Mouse (Mus musculus) forebrain, embryonic 10.5 days (tissue): ENCODE measurements at regions not wholly inside any gene's neighbourhood (a gene's known extent, or its start where the extent isn't known, plus 50 kb on each side); places are given as distances from the start of the nearest gene placed in this dataset.
"Not testable (repeated sequence)": the region's sequence is repeated elsewhere in the genome, so short reads cannot be mapped to it uniquely, and the experiment has no call there.

ENCODE experiments used
- DNase-seq: peaks from one replicate; pipeline ENCODE4 v3.0.0-alpha.2; 2017; ENCODE audit warnings: low spot score; ENCODE audit errors: extremely low spot score
- H3K27ac ChIP-seq: fragments of 300-500 bp; sonication (generic); 2 replicates; pipeline ENCODE4 v1.5.1; 2016; ENCODE audit warnings: mild to moderate bottlenecking
- H3K27me3 ChIP-seq: fragments of 300-500 bp; sonication (generic); 2 replicates; pipeline ENCODE4 v1.6.1; 2016; ENCODE audit warnings: mild to moderate bottlenecking; ENCODE audit not compliant: poor library complexity, severe bottlenecking
- H3K36me3 ChIP-seq: fragments of 300-500 bp; sonication (generic); replicated peaks from 2 replicates; pipeline ENCODE4 v1.6.1; 2016; ENCODE audit warnings: mild to moderate bottlenecking, moderate library complexity
- H3K4me1 ChIP-seq: fragments of 300-500 bp; sonication (generic); 2 replicates; pipeline ENCODE4 v1.6.1; 2016
- H3K4me3 ChIP-seq: fragments of 300-500 bp; sonication (generic); 2 replicates; pipeline ENCODE4 v1.5.1; 2016; ENCODE audit warnings: mild to moderate bottlenecking, moderate library complexity
- H3K9me3 ChIP-seq: fragments of 300-500 bp; sonication (generic); 2 replicates; pipeline ENCODE4 v1.6.1; 2016; ENCODE audit warnings: mild to moderate bottlenecking, moderate library complexity
- WGBS: fragments of 180-500 bp; shearing (Covaris S2); methylation state at CpG from one replicate; pipeline ENCODE4 v1.1.7; 2016; 5-methylcytosine and 5-hydroxymethylcytosine counted together

GRCm38 (mm10) chr12:10530996-10531395 is 140.4 kb downstream of the Rdh14 start:
- Histone ChIP-seq H3K4me1 (no peaks in the 10 kb centered on the region), H3K4me3 (no peak overlapping the region), H3K36me3 (no peaks in the 10 kb centered on the region), H3K27ac (no peak overlapping the region), H3K27me3 (no peaks in the 10 kb centered on the region), H3K9me3 (no peaks in the 10 kb centered on the region)
- WGBS = 92% methylated on average over 3 of the region's 3 CpGs
- no peak for DNase-seq

DNA sequence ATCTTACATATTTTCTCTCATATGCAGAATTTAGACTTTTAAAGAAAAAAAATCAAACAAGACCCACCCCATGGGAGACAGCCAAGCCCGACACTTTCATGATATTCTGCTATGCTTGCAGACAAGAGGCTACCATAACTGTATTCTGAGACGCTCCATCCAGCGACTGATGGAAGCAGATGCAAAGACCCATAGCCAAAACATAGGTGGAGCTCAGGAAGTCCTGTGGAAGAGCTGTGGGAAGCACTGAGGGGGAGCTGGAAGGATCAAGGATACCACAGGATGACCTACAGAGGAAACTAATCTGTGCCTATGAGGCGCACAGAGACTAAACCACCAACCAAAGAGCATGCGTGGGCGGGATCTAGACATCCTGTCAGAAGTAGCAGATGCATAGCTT is 143.4 kb downstream of the Rdh14 start:
- 92% methylated on average over 6 of the region's 6 CpGs for WGBS
- DNase-seq = no peak
- H3K4me1 ChIP-seq = no peaks in the 10 kb centered on the region
- no peaks in the 10 kb centered on the region for H3K9me3 ChIP-seq
- H3K36me3 ChIP-seq = no peaks in the 10 kb centered on the region
- H3K27me3 ChIP-seq = no peaks in the 10 kb centered on the region
- H3K4me3 ChIP-seq = no peak overlapping the region
- no peak overlapping the region for H3K27ac ChIP-seq

GRCm38 (mm10) chr12:10536239-10536638 is 145.7 kb downstream of the Rdh14 start:
- H3K27ac ChIP-seq = no peak overlapping the region
- H3K9me3 ChIP-seq = no peaks in the 10 kb centered on the region
- no peak overlapping the region for H3K4me3 ChIP-seq
- no peaks in the 10 kb centered on the region for H3K27me3 ChIP-seq
- DNase-seq = no peak
- no peaks in the 10 kb centered on the region for H3K4me1 ChIP-seq
- H3K36me3 ChIP-seq = no peaks in the 10 kb centered on the region
- WGBS = 89% methylated on average over 12 of the region's 12 CpGs

DNA sequence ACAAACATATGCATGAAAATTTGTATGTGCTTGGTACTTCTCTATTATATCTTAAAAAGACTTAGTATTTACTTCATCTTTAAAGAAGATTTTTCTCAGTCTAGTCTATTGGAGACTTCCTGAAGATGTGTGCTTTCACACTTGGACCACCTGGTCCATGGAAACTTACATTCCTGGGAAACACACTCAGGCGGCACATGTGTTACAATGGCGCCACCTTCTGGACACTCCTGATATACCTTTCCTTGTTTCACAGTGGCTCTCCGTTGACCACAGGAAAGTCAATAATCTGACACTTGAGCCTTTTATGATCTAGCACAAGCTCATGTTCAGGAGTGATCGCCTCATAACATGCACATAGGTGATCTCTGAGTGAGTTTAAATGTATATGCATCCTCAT is 146.5 kb downstream of the Rdh14 start:
- H3K27me3 ChIP-seq = no peaks in the 10 kb centered on the region
- H3K4me1 ChIP-seq = no peaks in the 10 kb centered on the region
- H3K9me3 ChIP-seq = no peaks in the 10 kb centered on the region
- 3% methylated on average over 4 of the region's 4 CpGs for WGBS
- no peaks in the 10 kb centered on the region for H3K36me3 ChIP-seq
- no peak overlapping the region for H3K4me3 ChIP-seq
- DNase-seq = peak; percentile 62
- no peak overlapping the region for H3K27ac ChIP-seq

- no peak overlapping the region for H3K27ac ChIP-seq
- 0 out of 2 replicates have a peak, but pooled peaks cover 6% of the 10 kb centered on the region for H3K9me3 ChIP-seq
- no peak for DNase-seq
- WGBS = 73% methylated on average over 1 of the region's 1 CpGs
- H3K36me3 ChIP-seq = no peaks in the 10 kb centered on the region
- H3K27me3 ChIP-seq = no peaks in the 10 kb centered on the region
- H3K4me1 ChIP-seq = no peaks in the 10 kb centered on the region
- H3K4me3 ChIP-seq = no peak overlapping the region
Observed at GRCm38 (mm10) chr12:10549481-10550201, 159.1 kb downstream of the Rdh14 start.

- H3K36me3 ChIP-seq, H3K4me3 ChIP-seq, H3K27me3 ChIP-seq, H3K9me3 ChIP-seq, H3K27ac ChIP-seq, H3K4me1 ChIP-seq, DNase-seq: not testable (repeated sequence)
- WGBS = 85% methylated on average over 1 of the region's 1 CpGs
Observed at GRCm38 (mm10) chr12:10554701-10555100, 164.1 kb downstream of the Rdh14 start.

- Histone ChIP-seq H3K4me3 (no peak overlapping the region), H3K9me3 (no peaks in the 10 kb centered on the region), H3K36me3 (no peaks in the 10 kb centered on the region), H3K27ac (no peak overlapping the region), H3K27me3 (no peaks in the 10 kb centered on the region), H3K4me1 (no peaks in the 10 kb centered on the region)
- DNase-seq = no peak
- 81% methylated on average over 1 of the region's 1 CpGs for WGBS
Observed at GRCm38 (mm10) chr12:10562966-10563365, 172.4 kb downstream of the Rdh14 start.

DNA sequence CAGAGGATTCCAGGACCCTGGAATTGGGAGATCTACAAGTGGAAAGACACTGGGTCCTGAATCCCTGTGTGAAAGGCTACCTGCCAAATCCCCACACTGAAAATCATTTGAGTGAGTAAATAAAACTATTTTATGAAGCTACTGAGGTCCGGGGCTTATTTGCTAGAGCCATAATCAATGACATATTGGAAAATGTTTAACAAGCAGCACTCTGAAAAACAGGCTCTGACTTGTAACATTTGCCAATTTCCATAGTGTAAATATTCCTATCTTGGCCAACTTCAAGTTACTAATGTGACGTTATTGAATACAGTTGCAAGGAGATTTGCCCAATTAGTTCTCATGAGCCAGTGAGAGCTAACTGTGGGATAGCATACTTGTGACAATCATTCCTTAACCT is 177.3 kb downstream of the Rdh14 start:
- H3K4me1 ChIP-seq = no peaks in the 10 kb centered on the region
- DNase-seq = no peak
- H3K27me3 ChIP-seq = no peaks in the 10 kb centered on the region
- H3K36me3 ChIP-seq = no peaks in the 10 kb centered on the region
- H3K4me3 ChIP-seq = no peak overlapping the region
- WGBS = 91% methylated on average over 2 of the region's 2 CpGs
- H3K27ac ChIP-seq = no peak overlapping the region
- no peaks in the 10 kb centered on the region for H3K9me3 ChIP-seq

GRCm38 (mm10) chr12:10571643-10572377 is 181.2 kb downstream of the Rdh14 start:
- Histone ChIP-seq H3K4me1 (no peaks in the 10 kb centered on the region), H3K27me3 (no peaks in the 10 kb centered on the region), H3K9me3 (no peaks in the 10 kb centered on the region), H3K36me3 (no peaks in the 10 kb centered on the region), H3K4me3 (no peak overlapping the region), H3K27ac (no peak overlapping the region)
- DNase-seq = no peak
- 62% methylated on average over 11 of the region's 11 CpGs for WGBS

DNA sequence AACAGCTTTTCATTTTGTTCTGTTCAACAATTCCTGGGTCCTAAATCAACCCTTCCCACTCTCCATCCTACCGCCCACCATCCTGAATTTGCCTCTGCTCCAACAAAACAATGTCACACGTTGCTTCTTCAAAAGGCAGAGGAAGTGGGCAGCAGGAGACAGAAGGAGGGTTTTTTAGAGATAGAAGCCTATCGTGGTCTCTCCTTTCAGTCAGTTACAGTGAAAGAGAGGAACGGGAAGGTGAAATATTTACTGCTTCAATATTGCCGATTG is 181.7 kb downstream of the Rdh14 start:
- WGBS = 75% methylated on average over 5 of the region's 5 CpGs
- Histone ChIP-seq H3K27me3 (no peaks in the 10 kb centered on the region), H3K4me1 (no peaks in the 10 kb centered on the region), H3K4me3 (no peak overlapping the region), H3K9me3 (no peaks in the 10 kb centered on the region), H3K36me3 (no peaks in the 10 kb centered on the region), H3K27ac (no peak overlapping the region)
- DNase-seq = no peak

DNA sequence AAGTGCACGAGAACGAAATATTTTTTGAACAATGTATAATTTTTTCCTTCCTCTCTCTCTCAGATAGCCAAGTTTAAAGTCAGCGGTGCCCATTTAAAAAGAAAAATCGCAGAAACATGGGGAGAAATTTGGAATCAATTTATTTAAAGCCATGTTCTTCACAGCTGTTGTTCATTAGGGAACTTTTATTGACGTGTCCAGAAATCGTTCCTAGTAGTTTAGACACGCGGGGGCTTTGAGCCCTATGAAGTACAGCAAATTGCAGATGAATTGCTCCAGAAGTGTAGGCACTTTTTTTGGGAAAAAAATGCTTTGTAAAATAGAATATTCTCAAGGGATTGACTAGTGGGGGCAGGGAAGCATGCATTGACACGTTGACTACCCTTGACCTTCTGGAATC is 182.8 kb downstream of the Rdh14 start:
- Histone ChIP-seq H3K36me3 (no peaks in the 10 kb centered on the region), H3K4me1 (no peaks in the 10 kb centered on the region), H3K9me3 (no peaks in the 10 kb centered on the region), H3K27me3 (no peaks in the 10 kb centered on the region), H3K27ac (no peak overlapping the region), H3K4me3 (no peak overlapping the region)
- WGBS = 74% methylated on average over 9 of the region's 9 CpGs
- no peak for DNase-seq

GRCm38 (mm10) chr12:10582840-10583614 is 192.5 kb downstream of the Rdh14 start:
- H3K27me3 ChIP-seq = no peaks in the 10 kb centered on the region

GRCm38 (mm10) chr12:10584026-10584425 is 193.5 kb downstream of the Rdh14 start:
- 73% methylated on average over 7 of the region's 7 CpGs for WGBS
- no peak for DNase-seq
- no peak overlapping the region for H3K4me3 ChIP-seq
- no peak overlapping the region for H3K27ac ChIP-seq
- no peaks in the 10 kb centered on the region for H3K27me3 ChIP-seq
- H3K36me3 ChIP-seq = no peaks in the 10 kb centered on the region
- H3K9me3 ChIP-seq = no peaks in the 10 kb centered on the region
- no peaks in the 10 kb centered on the region for H3K4me1 ChIP-seq

More at GRCm38 (mm10) chr12:10582840-10583614, 192.5 kb downstream of the Rdh14 start:
- Histone ChIP-seq H3K27ac (no peak overlapping the region), H3K36me3 (no peaks in the 10 kb centered on the region), H3K4me3 (no peak overlapping the region), H3K9me3 (no peaks in the 10 kb centered on the region), H3K4me1 (no peaks in the 10 kb centered on the region)
- DNase-seq = no peak
- 84% methylated on average over 4 of the region's 4 CpGs for WGBS
